Mouse (Mus musculus) bone marrow, adult 2 months (tissue): ENCODE measurements at regions not wholly inside any gene's neighbourhood (a gene's known extent, or its start where the extent isn't known, plus 50 kb on each side); places are given as distances from the start of the nearest gene placed in this dataset.

Source experiments
- H3K27ac ChIP-seq: fragments of 200-500 bp; 2 replicates; pipeline ENCODE4 v1.5.1; 2012; ENCODE audit warnings: low read depth, mild to moderate bottlenecking, control low read depth, inconsistent platforms, low read length; ENCODE audit not compliant: control insufficient read depth, poor library complexity, insufficient read depth
- H3K4me1 ChIP-seq: fragments of 200-500 bp; 2 replicates; pipeline ENCODE4 v1.6.1; 2011; ENCODE audit warnings: low read length; ENCODE audit not compliant: control insufficient read depth, insufficient read depth
- H3K4me3 ChIP-seq: fragments of 200-500 bp; replicated peaks from 2 replicates; pipeline ENCODE3; 2011; ENCODE audit warnings: mild to moderate bottlenecking, low read depth, low read length, control low read depth; ENCODE audit not compliant: control insufficient read depth
- CTCF ChIP-seq: fragments of 200-500 bp; IDR thresholded peaks from 2 replicates; pipeline ENCODE4 v1.5.1; 2011; ENCODE audit warnings: low read length, control low read depth; ENCODE audit not compliant: control insufficient read depth, insufficient read depth
- POLR2A ChIP-seq: fragments of 200-500 bp; IDR thresholded peaks from 2 replicates; pipeline ENCODE4 v1.6.1; 2011; ENCODE audit warnings: low read depth, mild to moderate bottlenecking, control low read depth, low read length, borderline replicate concordance; ENCODE audit not compliant: control insufficient read depth
- WGBS: fragments of 180-500 bp; shearing (Covaris S2); methylation state at CpG from one replicate; pipeline ENCODE4 v1.1.7; 2018; 5-methylcytosine and 5-hydroxymethylcytosine counted together

DNA sequence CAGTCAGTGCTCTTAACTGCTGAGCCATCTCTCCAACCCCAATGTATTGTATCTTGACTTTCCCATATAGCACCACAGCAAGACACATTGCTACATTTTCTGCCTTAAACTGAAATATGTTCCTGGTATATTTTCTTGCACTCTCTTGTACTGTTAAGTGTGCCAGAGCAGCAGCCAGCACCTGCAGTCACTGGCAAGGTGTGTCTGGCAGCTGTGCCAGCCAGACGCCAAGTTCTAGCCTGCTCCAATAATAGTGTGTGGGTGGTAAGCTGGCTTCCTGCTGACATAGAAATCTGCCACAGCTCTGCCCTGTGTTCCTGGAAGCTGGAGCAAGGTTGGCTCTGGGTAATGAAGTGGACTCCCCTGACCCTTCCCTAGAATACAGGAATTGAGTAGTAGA is 185.9 kb upstream of the Ddhd1 start:
- H3K4me3 ChIP-seq = no peak overlapping the region
- WGBS = 60% methylated on average over 1 of the region's 1 CpGs
- no peaks in the 10 kb centered on the region for H3K4me1 ChIP-seq
- TF ChIP-seq CTCF (no peak), POLR2A (no peak)
- H3K27ac ChIP-seq = no peak overlapping the region

DNA sequence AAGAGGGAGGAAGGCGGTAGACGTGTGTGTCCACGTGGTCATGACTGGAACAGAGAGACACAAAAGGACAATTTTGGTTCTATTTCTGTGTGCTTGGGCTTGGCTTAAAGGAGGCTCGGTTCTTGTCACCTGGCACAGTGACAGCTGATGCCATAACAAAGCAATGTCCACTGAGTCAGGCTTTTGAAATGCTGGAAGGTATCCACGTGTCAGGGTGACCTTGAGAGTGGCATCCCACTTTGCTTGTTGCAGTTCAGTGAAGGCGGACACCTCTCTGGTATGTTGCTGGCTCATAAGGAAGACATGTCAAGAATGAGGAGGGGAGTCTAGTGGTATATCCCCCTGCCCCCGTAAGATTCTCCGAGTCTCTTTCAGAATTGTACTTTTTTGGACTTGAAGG is 192.6 kb upstream of the Ddhd1 start:
- Histone ChIP-seq H3K27ac (no peak overlapping the region), H3K4me3 (no peak overlapping the region), H3K4me1 (no peaks in the 10 kb centered on the region)
- WGBS = 71% methylated on average over 8 of the region's 8 CpGs
- no peak for TF ChIP-seq POLR2A
- no peak for TF ChIP-seq CTCF

DNA sequence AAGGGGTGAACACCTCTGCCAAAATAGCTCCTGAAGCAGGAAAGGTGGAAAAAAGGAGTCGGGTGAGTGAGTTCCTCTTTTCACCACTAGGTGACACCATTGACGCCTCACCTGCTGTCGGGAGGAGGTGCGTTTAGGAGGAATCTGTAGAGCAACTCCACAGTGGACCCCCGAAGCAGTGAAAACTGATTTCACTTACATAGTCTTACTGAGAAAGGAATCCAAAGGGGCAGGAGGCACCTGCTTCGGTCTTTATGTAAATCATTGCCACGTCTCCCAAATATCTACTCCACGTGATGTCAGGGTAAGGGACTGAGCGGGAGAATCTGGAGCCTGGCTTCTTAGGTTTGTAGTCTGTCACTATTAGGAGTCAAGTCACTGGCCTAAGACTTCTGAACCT is 220.5 kb upstream of the Ddhd1 start:
- whole genome bisulfite sequencing = 20% methylated on average over 9 of the region's 9 CpGs
- Histone ChIP-seq H3K4me1 (no peaks in the 10 kb centered on the region), H3K4me3 (no peak overlapping the region), H3K27ac (no peak overlapping the region)
- TF ChIP-seq CTCF (peak; percentile 31; the same call in 1 of the 2 replicates), POLR2A (no peak)

DNA sequence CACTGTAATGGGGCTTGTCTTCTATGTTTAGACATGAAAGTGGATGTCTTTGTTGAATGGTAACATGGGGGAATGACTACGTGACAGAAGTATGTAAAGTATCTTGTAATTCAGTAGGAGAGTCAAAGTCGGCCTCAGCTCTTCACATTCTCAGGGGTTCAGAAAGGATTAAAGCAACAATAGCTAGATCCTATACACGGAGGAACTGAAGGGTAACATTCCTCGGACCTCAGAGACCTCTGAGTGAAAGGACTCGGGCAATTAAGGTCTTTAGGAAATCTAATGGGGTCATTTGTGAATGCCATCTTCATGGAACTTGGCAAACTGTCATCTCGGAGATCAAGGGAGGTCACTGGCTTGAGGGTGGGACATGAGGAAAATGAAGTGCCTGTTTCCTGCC is 262.8 kb upstream of the Ddhd1 start:
- H3K27ac ChIP-seq = no peak overlapping the region
- WGBS = 39% methylated on average over 6 of the region's 6 CpGs
- TF ChIP-seq CTCF = no peak
- no peak for TF ChIP-seq POLR2A
- H3K4me3 ChIP-seq = no peak overlapping the region
- no peaks in the 10 kb centered on the region for H3K4me1 ChIP-seq

DNA sequence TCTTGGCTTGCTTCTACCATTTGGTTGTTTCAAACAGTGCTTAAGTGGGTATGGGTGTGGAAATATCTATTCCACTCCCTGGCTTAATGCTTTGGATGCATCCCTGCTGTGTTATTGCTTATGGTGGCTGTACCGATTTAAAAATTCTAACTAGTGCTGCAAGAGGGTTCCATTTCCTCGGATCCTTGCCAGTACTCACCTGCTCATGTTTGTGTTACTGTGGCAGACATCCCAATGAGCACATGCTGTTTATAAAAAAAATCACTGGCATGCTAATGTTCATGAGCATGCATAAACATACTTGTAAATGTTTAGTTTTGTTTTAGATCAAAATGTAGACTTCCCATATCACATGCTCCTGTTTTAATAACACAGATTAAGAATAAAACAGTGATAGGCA is 285.6 kb upstream of the Ddhd1 start:
- TF ChIP-seq POLR2A (no peak), CTCF (no peak)
- H3K4me1 ChIP-seq = no peaks in the 10 kb centered on the region
- no peak overlapping the region for H3K4me3 ChIP-seq
- 70% methylated on average over 2 of the region's 2 CpGs for WGBS
- H3K27ac ChIP-seq = no peak overlapping the region

DNA sequence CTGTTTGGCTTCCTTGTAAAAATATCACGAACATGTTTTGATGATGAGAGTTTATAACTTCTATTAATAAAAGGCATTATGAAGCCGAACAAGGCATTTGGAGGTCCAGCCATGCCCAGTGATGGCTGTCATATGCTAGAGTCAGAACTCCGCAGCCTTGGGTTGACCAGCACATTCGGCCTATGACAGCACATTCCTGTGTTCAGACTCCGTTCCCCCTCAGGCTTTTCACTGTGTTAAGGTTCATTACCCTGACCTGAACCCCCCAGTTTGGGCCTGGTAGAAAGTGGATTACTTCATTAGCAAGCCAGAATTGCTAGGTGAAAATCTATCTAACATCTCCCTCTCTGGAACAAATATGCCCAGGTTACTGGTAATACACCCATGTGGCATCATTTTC is 286.2 kb upstream of the Ddhd1 start:
- Histone ChIP-seq H3K4me3 (no peak overlapping the region), H3K4me1 (no peaks in the 10 kb centered on the region), H3K27ac (no peak overlapping the region)
- 77% methylated on average over 5 of the region's 5 CpGs for WGBS
- TF ChIP-seq POLR2A = no peak
- no peak for TF ChIP-seq CTCF

DNA sequence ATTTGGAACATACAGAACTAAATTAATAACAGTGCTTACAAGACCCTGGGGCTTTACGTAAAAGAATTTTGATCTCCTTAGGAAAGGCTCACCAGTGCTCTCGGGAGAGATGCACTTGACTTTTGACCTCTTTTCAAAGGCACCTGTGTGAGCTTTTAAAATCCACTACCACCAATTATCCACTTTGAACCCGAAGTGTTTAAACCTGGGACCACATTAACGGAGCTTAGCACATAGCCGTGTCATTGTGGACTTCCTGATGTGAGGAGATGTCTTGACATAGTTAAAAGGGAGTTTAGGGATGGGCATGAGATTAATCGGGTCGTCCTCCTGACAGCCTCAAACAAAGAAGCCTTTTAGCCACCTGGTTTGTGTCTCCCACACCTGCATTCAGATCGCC is 286.6 kb upstream of the Ddhd1 start:
- TF ChIP-seq CTCF = no peak
- TF ChIP-seq POLR2A = no peak
- 71% methylated on average over 8 of the region's 8 CpGs for WGBS
- no peak overlapping the region for H3K4me3 ChIP-seq
- H3K27ac ChIP-seq = no peak overlapping the region
- no peaks in the 10 kb centered on the region for H3K4me1 ChIP-seq

DNA sequence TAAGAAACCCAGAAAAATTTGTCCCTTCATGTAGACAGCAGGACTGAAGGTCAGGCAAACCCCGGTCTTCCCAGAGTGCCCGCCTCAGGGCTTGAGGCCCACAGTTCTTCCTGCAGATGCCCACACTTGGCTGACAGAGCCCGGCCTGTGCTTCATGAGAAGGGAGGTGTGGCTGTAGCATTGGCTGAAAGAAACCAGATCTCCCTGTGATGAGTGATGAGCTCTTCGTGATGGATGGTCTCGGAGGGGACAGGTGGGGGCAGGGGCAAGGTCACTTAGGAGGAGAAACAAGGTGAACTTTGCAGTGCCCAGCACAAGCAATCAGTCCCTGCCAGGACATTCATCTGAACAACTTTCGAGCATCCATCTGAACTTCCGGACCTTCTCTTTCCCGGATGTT is 298.7 kb upstream of the Ddhd1 start:
- no peak overlapping the region for H3K4me3 ChIP-seq
- no peak overlapping the region for H3K27ac ChIP-seq
- no peak for TF ChIP-seq CTCF
- TF ChIP-seq POLR2A = no peak
- H3K4me1 ChIP-seq = no peaks in the 10 kb centered on the region
- WGBS = 77% methylated on average over 8 of the region's 8 CpGs

DNA sequence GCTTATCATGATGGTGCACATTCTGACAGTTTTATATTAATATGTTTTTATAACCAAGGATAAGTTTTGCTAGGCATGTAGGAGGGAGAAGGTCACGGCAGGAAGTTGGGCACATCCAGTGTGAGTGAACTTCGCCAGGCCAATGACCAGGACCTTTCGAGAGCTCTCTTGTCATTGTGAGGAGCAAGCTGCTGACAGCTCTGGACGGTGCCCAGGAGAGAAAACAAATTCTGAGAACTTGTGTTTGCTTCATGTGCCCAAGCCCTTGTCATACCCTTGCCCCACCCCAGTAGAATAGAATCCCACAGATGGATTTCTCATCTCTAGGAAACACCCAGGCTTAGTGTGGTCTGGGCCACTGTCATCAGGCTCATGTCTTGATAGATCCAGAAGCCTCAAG is 304.5 kb upstream of the Ddhd1 start:
- Histone ChIP-seq H3K27ac (no peak overlapping the region), H3K4me3 (no peak overlapping the region), H3K4me1 (no peaks in the 10 kb centered on the region)
- TF ChIP-seq CTCF (no peak), POLR2A (no peak)
- 82% methylated on average over 4 of the region's 4 CpGs for WGBS

DNA sequence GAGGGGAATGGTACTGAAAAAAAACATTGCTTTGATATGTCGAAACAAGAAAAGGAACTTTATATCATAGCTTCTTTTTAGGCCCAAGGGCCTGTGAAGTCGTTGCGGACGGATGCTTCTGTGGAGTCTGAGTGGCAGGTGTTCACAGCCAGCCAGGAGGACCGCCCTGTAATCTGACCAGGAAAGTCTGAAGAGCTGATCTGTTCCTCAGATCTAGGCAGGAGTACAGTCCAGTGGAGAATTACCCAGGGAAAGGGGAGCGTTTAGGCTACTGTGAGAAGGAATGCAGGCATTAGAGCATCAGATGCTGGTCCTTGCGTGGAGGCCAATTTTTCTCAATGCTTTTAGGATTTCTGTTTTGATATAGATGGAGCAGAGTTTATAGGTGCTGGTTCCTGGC is 306.1 kb upstream of the Ddhd1 start:
- Histone ChIP-seq H3K27ac (no peak overlapping the region), H3K4me3 (no peak overlapping the region), H3K4me1 (no peaks in the 10 kb centered on the region)
- no peak for TF ChIP-seq CTCF
- TF ChIP-seq POLR2A = no peak
- WGBS = 80% methylated on average over 7 of the region's 7 CpGs
